Mouse (Mus musculus): ENCODE data around the gene Pde7b. TPM values are rescaled to one million over a fixed set of nuclear protein-coding genes. Genes with fewer than 3 reads are reported as not detected.

The Pde7b gene
- total RNA-seq, 2 experiments from 2014 or later: 50.3 to 61.4 TPM

GRCm38 (mm10) chr10:20503265-20504025 is 221.4 kb downstream of the Pde7b start:
- TF ChIP-seq CTCF (IDR thresholded peaks at IDR 0.05): no peak
- Histone ChIP-seq H3K27ac (no peak overlapping the region), H3K4me3 (no peak overlapping the region)
- intact Hi-C loops (cut with DNase I): no loop called here
- DNase-seq (ENCODE audit: extremely low spot score in 1 of 2, low spot score in 2 of 2): no peak

- H3K27ac ChIP-seq: no peak overlapping the region
- TF ChIP-seq CTCF (IDR thresholded peaks at IDR 0.05): no peak
- DNase-seq (ENCODE audit: extremely low spot score in 1 of 2, low spot score in 2 of 2): no peak
- intact Hi-C loops (cut with DNase I): no loop called here
- no peak overlapping the region for H3K4me3 ChIP-seq
Observed at GRCm38 (mm10) chr10:20501221-20501620, 223.7 kb downstream of the Pde7b start.

- Histone ChIP-seq H3K27ac (no peak overlapping the region), H3K4me3 (no peak overlapping the region)
- no peak for DNase-seq (ENCODE audit: extremely low spot score in 1 of 2, low spot score in 2 of 2)
- no peak for TF ChIP-seq CTCF (IDR thresholded peaks at IDR 0.05)
- intact Hi-C loops (cut with DNase I): no loop called here
Observed at GRCm38 (mm10) chr10:20495051-20495450, 229.8 kb downstream of the Pde7b start.

- TF ChIP-seq CTCF (IDR thresholded peaks at IDR 0.05): no peak
- H3K27ac ChIP-seq: no peak overlapping the region
- DNase-seq (ENCODE audit: extremely low spot score in 1 of 2, low spot score in 2 of 2): no peak
- H3K4me3 ChIP-seq: no peak overlapping the region
- intact Hi-C loops (cut with DNase I): no loop called here
Observed at GRCm38 (mm10) chr10:20493826-20494455, 230.9 kb downstream of the Pde7b start.

GRCm38 (mm10) chr10:20492216-20492964 is 232.5 kb downstream of the Pde7b start:
- H3K4me3 ChIP-seq: no peak overlapping the region
- TF ChIP-seq CTCF (IDR thresholded peaks at IDR 0.05): no peak
- DNase-seq (ENCODE audit: extremely low spot score in 1 of 2, low spot score in 2 of 2): peak in 1 of 2 experiments; percentile 11
- H3K27ac ChIP-seq: 0 out of 2 replicates have a peak overlapping the region, but pooled peaks have one; percentile 44
- intact Hi-C loops (cut with DNase I): no loop called here

GRCm38 (mm10) chr10:20490775-20491174 is 234.1 kb downstream of the Pde7b start:
- no peak; the same call in none of the 2 replicates for TF ChIP-seq CTCF (IDR thresholded peaks at IDR 0.05)
- DNase-seq (ENCODE audit: extremely low spot score in 1 of 2, low spot score in 2 of 2): no peak
- Histone ChIP-seq H3K4me3 (no peak overlapping the region), H3K27ac (no peak overlapping the region)
- intact Hi-C loops (cut with DNase I): no loop called here

- TF ChIP-seq CTCF (IDR thresholded peaks at IDR 0.05): no peak
- DNase-seq (ENCODE audit: extremely low spot score in 1 of 2, low spot score in 2 of 2): no peak
- no peak overlapping the region for H3K4me3 ChIP-seq
- no peak overlapping the region for H3K27ac ChIP-seq
- intact Hi-C loops (cut with DNase I): no loop called here
Observed at GRCm38 (mm10) chr10:20490281-20490680, 234.6 kb downstream of the Pde7b start.

- H3K27ac ChIP-seq: peak overlapping the region; percentile 36; the same call in 1 of the 2 replicates
- no peak for TF ChIP-seq CTCF (IDR thresholded peaks at IDR 0.05)
- H3K4me3 ChIP-seq: no peak overlapping the region
- intact Hi-C loops (cut with DNase I): no loop called here
- DNase-seq (ENCODE audit: extremely low spot score in 1 of 2, low spot score in 2 of 2): no peak
Observed at GRCm38 (mm10) chr10:20486461-20487253, 238.2 kb downstream of the Pde7b start.

GRCm38 (mm10) chr10:20485816-20486215 is 239.1 kb downstream of the Pde7b start:
- Histone ChIP-seq H3K27ac (no peak overlapping the region), H3K4me3 (no peak overlapping the region)
- DNase-seq (ENCODE audit: extremely low spot score in 1 of 2, low spot score in 2 of 2): no peak
- no peak for TF ChIP-seq CTCF (IDR thresholded peaks at IDR 0.05)
- intact Hi-C loops (cut with DNase I): no loop called here

GRCm38 (mm10) chr10:20479481-20479880 is 245.4 kb downstream of the Pde7b start:
- H3K4me3 ChIP-seq: no peak overlapping the region
- intact Hi-C loops (cut with DNase I): no loop called here
- DNase-seq (ENCODE audit: extremely low spot score in 1 of 2, low spot score in 2 of 2): no peak
- no peak for TF ChIP-seq CTCF (IDR thresholded peaks at IDR 0.05)
- H3K27ac ChIP-seq: no peak overlapping the region

GRCm38 (mm10) chr10:20478456-20478855 is 246.4 kb downstream of the Pde7b start:
- TF ChIP-seq CTCF (IDR thresholded peaks at IDR 0.05): no peak
- DNase-seq (ENCODE audit: extremely low spot score in 1 of 2, low spot score in 2 of 2): no peak
- no peak overlapping the region for H3K27ac ChIP-seq
- H3K4me3 ChIP-seq: no peak overlapping the region
- intact Hi-C loops (cut with DNase I): no loop called here

Measured in left cerebral cortex, adult 2 months (tissue).